Mouse (Mus musculus): ENCODE measurements around the gene Ppcdc.

DNA sequence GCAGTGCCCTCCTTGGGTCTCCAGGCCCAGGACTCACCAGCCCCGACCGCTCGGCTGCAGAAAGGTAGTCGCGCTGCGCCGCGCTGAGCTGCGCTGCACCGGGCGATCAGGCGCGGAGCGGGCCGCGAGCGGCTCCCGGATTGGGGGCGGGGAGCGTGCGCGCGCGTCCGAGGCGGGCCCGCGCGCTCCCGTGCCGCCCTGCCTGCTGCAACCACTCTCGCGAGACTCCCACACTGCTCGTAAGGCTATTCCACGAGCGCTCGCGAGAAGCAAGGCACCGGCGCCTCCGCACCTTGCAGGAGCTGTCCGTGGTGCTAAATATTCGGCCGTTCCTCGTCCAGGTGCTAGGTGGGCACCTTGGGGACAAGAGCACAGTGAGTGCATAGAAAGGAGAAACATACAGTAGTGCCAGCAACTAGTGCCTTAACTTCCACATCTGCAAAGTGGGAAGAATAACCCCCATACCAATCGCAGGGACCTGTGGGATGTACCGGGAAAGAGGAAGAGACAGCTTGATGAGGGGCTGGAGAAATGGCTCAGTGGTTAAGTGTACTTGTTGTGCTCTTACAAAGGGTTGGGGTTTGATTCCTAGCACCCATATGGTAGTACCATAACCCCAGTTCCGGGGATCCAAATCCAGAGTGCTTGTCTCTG is 28.1 kb upstream of the Ppcdc start, which contains the start of gene Scamp5:
- TF ChIP-seq CTCF (IDR thresholded peaks at IDR 0.05; ENCODE audit: low read depth) (0 out of 2 replicates have a peak, but pooled peaks have one; percentile 1), EP300 (optimal IDR thresholded peaks at IDR 0.05) (peak; percentile 99)

All from stomach, postnatal 0 days (tissue).